Mouse (Mus musculus) layer of hippocampus, adult 18-20 months (tissue): ENCODE data around the gene Gm14305. TPM values are rescaled to one million over a fixed set of nuclear protein-coding genes. Genes with fewer than 3 reads are reported as not detected.
"Not testable (repeated sequence)": the region's sequence is repeated elsewhere in the genome, so short reads cannot be mapped to it uniquely, and the experiment has no call there.

Experiments
- DNase-seq, 2 experiments: peaks; one replicate each; pipeline ENCODE4 v3.0.0; 2022; ENCODE audit warnings: low spot score in 2 of 2
- long read RNA-seq: library from polyadenylated mRNA; stranded (forward); transcript quantifications from one replicate; pipeline ENCODE4 v2.0.0, GENCODE M21; 2021
- total RNA-seq, 2 experiments: library from RNA; stranded (reverse); gene quantifications; 2 replicates each; pipeline ENCODE4 v1.2.3; 2021

Gene Gm14305
- 10 to 100 TPM; 29.3 to 29.9 TPM for total RNA-seq
- long read RNA-seq, transcript Gm14305-201 (4 exons, 1,167 nt) = major isoform, 12 of 15 reads
- long read RNA-seq, partial matches to known transcripts = 0 of 15 reads
- long read RNA-seq, other reads (novel, unspliced or antisense) = 2 of 15 reads

DNA sequence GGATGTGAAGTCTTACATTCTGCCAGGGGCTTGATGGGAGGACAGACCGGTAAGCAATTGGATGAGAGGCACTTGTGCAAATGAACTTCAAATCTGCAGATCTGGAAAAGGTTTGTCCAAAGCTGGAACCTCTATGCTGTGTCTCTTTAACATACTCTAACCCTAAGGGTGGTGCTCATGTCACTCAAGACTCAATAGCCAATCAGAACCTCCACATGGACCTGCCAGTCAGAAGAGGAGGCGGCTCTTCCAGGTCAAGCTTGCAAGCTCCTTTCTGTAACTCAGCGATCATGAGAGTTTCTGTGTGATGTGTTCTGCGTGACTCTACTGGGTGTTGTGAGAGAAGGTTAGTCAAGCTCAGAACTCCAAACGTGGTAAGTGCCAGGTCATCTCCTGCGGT, at the start of gene Gm14305:
TSS of gene Gm14305 (plus strand) at position 278 of the 400 bp plus-strand sequence.
- DNase-seq = peak; percentile 17 to 42

DNA sequence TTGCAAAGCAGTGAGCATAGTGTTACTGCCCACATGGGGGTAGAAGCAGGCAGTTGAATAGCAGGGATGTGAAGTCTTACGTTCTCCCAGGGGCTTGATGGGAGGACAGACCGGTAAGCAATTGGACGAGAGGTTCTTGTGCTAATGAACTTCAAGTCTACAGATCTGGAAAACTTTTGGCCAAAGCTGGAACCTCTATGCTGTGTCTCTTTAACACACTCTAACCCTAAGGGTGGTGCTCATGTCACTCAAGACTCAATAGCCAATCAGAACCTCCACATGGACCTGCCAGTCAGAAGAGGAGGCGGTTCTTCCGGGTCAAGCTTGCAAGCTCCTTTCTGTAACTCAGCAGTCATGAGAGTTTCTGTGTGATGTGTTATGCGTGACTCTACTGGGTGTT, 37.9 kb upstream of the Gm14305 start, which contains the start of gene Zfp973:
TSS of gene Zfp973 (plus strand) at position 301 of the 400 bp plus-strand sequence.
- not testable (repeated sequence) for DNase-seq

Other genes starting within 250 kb of the Gm14305 start
- not detected for gene Gm14434, start 221.5 kb upstream of the Gm14305 start, total RNA-seq
- gene Zfp967, start 187.3 kb upstream of the Gm14305 start, total RNA-seq = not detected
- 10 to 100 TPM in 1 of 2 experiments, 1 to 10 TPM in 1; 6.9 to 14.5 TPM for gene Gm14308, start 72.0 kb upstream of the Gm14305 start, total RNA-seq
- gene Zfp973, start 37.8 kb upstream of the Gm14305 start, total RNA-seq = 10 to 100 TPM; 13.0 to 15.0 TPM
- gene Gm14295, start 90.3 kb downstream of the Gm14305 start, total RNA-seq = 10 to 100 TPM; 22.0 to 24.0 TPM
- not detected for gene Gm14408, start 122.8 kb downstream of the Gm14305 start, total RNA-seq
- 10 to 100 TPM; 17.4 to 20.8 TPM for gene Gm14296, start 219.5 kb downstream of the Gm14305 start, total RNA-seq